Mouse (Mus musculus): Measurements from ENCODE around the gene 4933415A04Rik. TPM values are rescaled to one million over a fixed set of nuclear protein-coding genes. Genes with fewer than 3 reads are reported as not detected.

4933415A04Rik gene
- polyA plus RNA-seq, 1 experiment, result not detected

- H3K4me2 ChIP-seq (ENCODE audit: low read depth), result no peak overlapping the region
- H3K4me3 ChIP-seq, result no peak overlapping the region
- H3ac ChIP-seq (ENCODE audit: control insufficient read depth, insufficient read length), result no peak overlapping the region
- H3K79me2 ChIP-seq (ENCODE audit: control insufficient read depth, insufficient read depth), result no peaks in the 10 kb centered on the region
- no peaks in the 10 kb centered on the region for H3K36me3 ChIP-seq (ENCODE audit: control insufficient read depth, insufficient read depth)
- H3K27me3 ChIP-seq (ENCODE audit: control insufficient read depth, insufficient read depth, insufficient read length), result peaks cover 9% of the 10 kb centered on the region
- TF ChIP-seq CEBPB (IDR thresholded peaks at IDR 0.05; ENCODE audit: insufficient read depth, poor library complexity, severe bottlenecking) (no peak), SRF (IDR thresholded peaks at IDR 0.05; ENCODE audit: control insufficient read depth, insufficient read length, low read depth) (no peak), USF1 (IDR thresholded peaks at IDR 0.05; ENCODE audit: low read depth) (no peak), MYOD1 (IDR thresholded peaks at IDR 0.05; ENCODE audit: control insufficient read depth in 1 of 3, insufficient read length in 2 of 3, low read depth in 2 of 3) (no peak)
These were observed 11.3 kb upstream of the 4933415A04Rik start for GRCm38 (mm10) chr11:43575376-43576151.

- peaks cover 9% of the 10 kb centered on the region for H3K27me3 ChIP-seq (ENCODE audit: control insufficient read depth, insufficient read depth, insufficient read length)
- TF ChIP-seq TCF12 (IDR thresholded peaks at IDR 0.05; ENCODE audit: insufficient read depth, poor library complexity, severe bottlenecking), result no peak
- no peak for TF ChIP-seq MYOD1 (IDR thresholded peaks at IDR 0.05; ENCODE audit: control insufficient read depth in 1 of 3, insufficient read length in 2 of 3, low read depth in 2 of 3)
- no peak for TF ChIP-seq TCF3 (IDR thresholded peaks at IDR 0.05; ENCODE audit: insufficient read length, low read depth)
- no peak for TF ChIP-seq MAX (IDR thresholded peaks at IDR 0.05; ENCODE audit: low read depth)
- no peak overlapping the region for H3K4me3 ChIP-seq
- H3K79me2 ChIP-seq (ENCODE audit: control insufficient read depth, insufficient read depth), result no peaks in the 10 kb centered on the region
- H3ac ChIP-seq (ENCODE audit: control insufficient read depth, insufficient read length), result no peak overlapping the region
- H3K36me3 ChIP-seq (ENCODE audit: control insufficient read depth, insufficient read depth), result no peaks in the 10 kb centered on the region
- H3K4me2 ChIP-seq (ENCODE audit: low read depth), result no peak overlapping the region
These were observed 8.9 kb upstream of the 4933415A04Rik start for GRCm38 (mm10) chr11:43577713-43578478.

- no peaks in the 10 kb centered on the region for H3K27me3 ChIP-seq (ENCODE audit: control insufficient read depth, insufficient read depth, insufficient read length)
- TF ChIP-seq E2F4 (IDR thresholded peaks at IDR 0.05; ENCODE audit: insufficient read depth), result no peak
- TF ChIP-seq TCF3 (IDR thresholded peaks at IDR 0.05; ENCODE audit: insufficient read length, low read depth), result no peak
- TF ChIP-seq POLR2AphosphoS2 (IDR thresholded peaks at IDR 0.05; ENCODE audit: insufficient read length, low read depth), result no peak
- TF ChIP-seq TCF12 (IDR thresholded peaks at IDR 0.05; ENCODE audit: insufficient read depth, poor library complexity, severe bottlenecking), result no peak
- TF ChIP-seq CEBPB (IDR thresholded peaks at IDR 0.05; ENCODE audit: insufficient read depth, poor library complexity, severe bottlenecking), result no peak
- TF ChIP-seq MYOD1 (IDR thresholded peaks at IDR 0.05; ENCODE audit: control insufficient read depth in 1 of 3, insufficient read length in 2 of 3, low read depth in 2 of 3), result no peak
- TF ChIP-seq USF1 (IDR thresholded peaks at IDR 0.05; ENCODE audit: low read depth), result no peak
- TF ChIP-seq MYOG (IDR thresholded peaks at IDR 0.05; ENCODE audit: control insufficient read depth in 1 of 3, insufficient read depth in 1 of 3, insufficient read length in 2 of 3, low read depth in 2 of 3), result no peak
- no peaks in the 10 kb centered on the region for H3K79me2 ChIP-seq (ENCODE audit: control insufficient read depth, insufficient read depth)
- H3K4me2 ChIP-seq (ENCODE audit: low read depth), result no peak overlapping the region
- H3K4me3 ChIP-seq, result no peak overlapping the region
- no peak overlapping the region for H3ac ChIP-seq (ENCODE audit: control insufficient read depth, insufficient read length)
- H3K36me3 ChIP-seq (ENCODE audit: control insufficient read depth, insufficient read depth), result no peaks in the 10 kb centered on the region
These were observed 1.4 kb upstream of the 4933415A04Rik start for GRCm38 (mm10) chr11:43585211-43586005.

GRCm38 (mm10) chr11:43589530-43590072, 2.8 kb downstream of the 4933415A04Rik start:
- Histone ChIP-seq H3ac (ENCODE audit: control insufficient read depth, insufficient read length) (no peak overlapping the region), H3K36me3 (ENCODE audit: control insufficient read depth, insufficient read depth) (no peaks in the 10 kb centered on the region), H3K4me3 (no peak overlapping the region), H3K4me2 (ENCODE audit: low read depth) (no peak overlapping the region), H3K27me3 (ENCODE audit: control insufficient read depth, insufficient read depth, insufficient read length) (no peaks in the 10 kb centered on the region), H3K79me2 (ENCODE audit: control insufficient read depth, insufficient read depth) (no peaks in the 10 kb centered on the region)
- TF ChIP-seq REST (IDR thresholded peaks at IDR 0.05; ENCODE audit: insufficient read depth, insufficient read length) (no peak), POLR2AphosphoS2 (IDR thresholded peaks at IDR 0.05; ENCODE audit: insufficient read length, low read depth) (no peak), MYOD1 (IDR thresholded peaks at IDR 0.05; ENCODE audit: control insufficient read depth in 1 of 3, insufficient read length in 2 of 3, low read depth in 2 of 3) (no peak), TCF3 (IDR thresholded peaks at IDR 0.05; ENCODE audit: insufficient read length, low read depth) (no peak), SRF (IDR thresholded peaks at IDR 0.05; ENCODE audit: control insufficient read depth, insufficient read length, low read depth) (no peak), MYOG (IDR thresholded peaks at IDR 0.05; ENCODE audit: control insufficient read depth in 1 of 3, insufficient read depth in 1 of 3, insufficient read length in 2 of 3, low read depth in 2 of 3) (no peak), TCF12 (IDR thresholded peaks at IDR 0.05; ENCODE audit: insufficient read depth, poor library complexity, severe bottlenecking) (no peak), USF1 (IDR thresholded peaks at IDR 0.05; ENCODE audit: low read depth) (no peak), MAX (IDR thresholded peaks at IDR 0.05; ENCODE audit: low read depth) (no peak)
